Mouse (Mus musculus): ENCODE measurements around the gene Hoxb6.

Hoxb6 gene

GRCm38 (mm10) chr11:96336597-96336996, 44.3 kb downstream of the Hoxb6 start:
- no peak for DNase-seq (ENCODE audit: low spot score)

DNA sequence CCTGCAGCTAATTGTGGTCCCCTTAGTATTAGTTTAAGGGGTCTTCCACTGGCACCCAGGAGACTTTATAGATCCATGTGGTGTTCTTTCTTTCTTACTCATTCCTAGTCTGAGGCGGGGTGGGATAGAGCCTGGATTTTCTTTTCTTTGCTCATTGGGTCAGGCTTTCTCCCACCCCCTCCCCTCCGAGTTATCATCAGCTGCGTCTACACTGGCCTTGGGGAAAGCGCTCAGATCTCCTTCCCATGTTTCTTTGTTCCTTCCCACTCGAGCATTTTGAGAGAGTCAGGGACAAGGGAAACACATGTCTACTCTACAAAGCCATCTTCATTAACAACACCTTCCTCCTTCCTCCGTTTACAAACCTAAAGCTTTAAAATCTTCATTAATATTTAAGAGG, 44.8 kb downstream of the Hoxb6 start:
- no peak for DNase-seq (ENCODE audit: low spot score)

DNA sequence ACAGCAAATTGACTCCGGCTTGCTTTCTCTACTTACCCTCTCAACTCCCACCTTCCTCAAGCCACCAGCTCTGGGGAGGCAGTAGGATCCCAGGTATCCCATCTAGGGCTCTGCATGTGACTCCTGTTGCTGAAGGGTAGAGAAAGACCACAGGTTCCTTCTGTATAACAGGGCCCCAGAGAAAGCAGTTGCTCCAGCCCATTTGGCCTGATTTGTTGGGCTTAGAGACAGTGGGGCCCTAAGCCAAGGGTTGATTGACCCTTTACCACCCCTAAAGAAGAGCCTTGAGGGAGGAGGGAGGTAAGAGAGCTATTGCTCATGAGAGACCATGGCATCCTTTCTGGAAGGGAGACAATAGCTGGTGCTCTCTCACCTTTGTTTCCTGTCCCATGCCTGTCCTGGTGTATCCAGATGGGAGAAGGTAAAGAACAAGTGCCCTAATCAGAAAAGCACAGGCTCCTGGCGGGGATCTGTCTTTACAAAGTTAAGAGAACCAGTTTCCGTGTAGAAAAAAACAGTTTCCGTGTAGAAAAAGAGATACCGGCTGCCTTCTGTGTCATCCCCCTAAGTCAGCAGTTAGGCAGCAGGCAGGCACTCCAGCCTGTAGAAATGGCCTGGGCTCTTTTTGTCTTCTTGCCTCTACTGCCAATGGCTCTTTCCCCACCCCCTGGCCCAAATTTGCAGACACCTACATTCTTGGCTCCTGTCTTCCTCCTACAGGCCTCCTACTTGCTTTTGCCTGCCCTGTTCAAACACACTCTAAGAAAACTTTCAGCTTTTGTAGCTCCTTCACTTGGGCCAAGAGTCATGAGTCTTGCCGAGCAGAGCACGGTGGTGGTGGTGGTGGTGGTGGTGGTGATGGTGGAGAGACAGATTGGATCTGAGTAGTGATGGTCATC, 46.9 kb downstream of the Hoxb6 start:
- DNase-seq (ENCODE audit: low spot score), result no peak

- DNase-seq (ENCODE audit: low spot score), result peak; percentile 91
Observed at GRCm38 (mm10) chr11:96340698-96341365, 48.6 kb downstream of the Hoxb6 start.

DNA sequence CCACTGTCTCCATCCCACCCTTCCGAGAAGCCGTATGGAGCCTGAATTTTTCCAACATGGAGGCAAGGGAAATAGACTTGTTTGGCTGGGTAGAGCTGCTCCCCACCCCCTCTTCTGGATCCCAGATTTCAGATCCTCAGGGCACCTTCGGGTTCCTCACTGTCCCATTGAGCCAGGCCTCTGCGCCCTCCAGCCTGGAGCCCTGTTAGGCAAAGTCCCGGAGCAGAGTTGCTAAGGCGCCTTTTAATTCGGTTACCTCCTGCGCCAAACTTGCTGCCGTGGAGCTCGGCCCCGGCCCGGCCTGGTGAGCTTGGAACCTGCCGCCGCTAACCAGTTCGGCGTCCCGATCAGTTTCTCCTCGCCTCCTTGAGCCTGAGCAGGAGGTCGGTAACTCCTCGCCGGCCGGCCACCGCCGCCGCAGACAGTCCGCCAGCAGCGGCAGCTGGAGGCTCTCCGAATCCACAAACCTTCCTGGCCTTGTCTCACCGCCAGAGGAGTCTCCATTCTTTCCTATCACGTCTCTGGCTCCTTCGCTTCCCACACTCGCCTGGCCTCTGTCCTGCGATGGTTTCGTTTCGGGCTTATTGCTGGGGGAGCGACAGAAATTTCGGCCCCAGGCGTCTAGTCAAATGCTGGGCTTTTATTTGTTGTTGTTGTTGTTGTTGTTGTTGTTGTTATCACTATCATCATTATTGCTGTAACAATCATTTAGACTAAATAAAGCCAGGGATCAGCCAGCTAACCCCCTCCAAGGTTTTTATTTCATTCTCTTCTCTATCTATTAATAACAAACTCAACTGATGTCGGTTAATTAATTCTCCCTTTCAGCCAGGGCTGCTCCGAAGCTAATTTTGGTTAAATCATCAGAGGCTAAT, 49.7 kb downstream of the Hoxb6 start:
- DNase-seq (ENCODE audit: low spot score), result no peak

GRCm38 (mm10) chr11:96342576-96342930, 50.3 kb downstream of the Hoxb6 start:
- no peak for DNase-seq (ENCODE audit: low spot score)

- no peak for DNase-seq (ENCODE audit: low spot score)
Observed at GRCm38 (mm10) chr11:96343206-96343745, 51.0 kb downstream of the Hoxb6 start.

DNA sequence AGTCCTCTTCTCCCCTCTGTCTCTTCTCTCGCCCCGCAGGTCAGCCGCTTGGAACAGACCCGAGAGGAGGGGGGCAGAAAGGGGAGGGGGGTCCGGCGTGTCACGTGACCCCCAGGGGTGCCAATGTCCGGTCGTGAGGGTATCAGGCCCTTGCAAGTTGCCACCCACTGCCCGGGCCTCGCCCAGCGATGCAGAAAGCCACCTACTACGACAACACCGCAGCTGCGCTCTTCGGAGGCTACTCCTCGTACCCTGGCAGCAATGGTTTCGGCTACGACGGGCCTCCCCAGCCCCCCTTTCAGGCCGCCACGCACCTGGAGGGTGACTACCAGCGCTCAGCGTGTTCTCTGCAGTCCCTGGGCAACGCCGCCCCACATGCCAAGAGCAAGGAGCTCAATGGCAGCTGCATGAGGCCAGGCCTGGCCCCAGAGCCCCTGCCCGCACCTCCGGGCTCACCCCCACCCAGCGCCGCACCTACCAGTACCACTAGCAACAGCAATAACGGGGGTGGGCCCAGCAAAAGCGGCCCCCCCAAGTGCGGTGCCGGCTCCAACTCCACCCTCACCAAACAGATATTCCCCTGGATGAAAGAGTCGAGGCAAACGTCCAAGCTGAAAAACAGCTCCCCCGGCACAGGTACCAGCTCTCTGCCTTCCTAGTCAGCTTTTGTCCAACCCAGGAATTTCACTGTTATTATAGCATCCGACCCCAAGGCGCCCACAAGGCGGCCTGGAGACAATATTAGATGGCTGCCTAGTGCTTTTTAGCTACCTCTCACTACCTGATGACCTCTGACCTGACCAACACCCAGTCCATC, 52.0 kb downstream of the Hoxb6 start:
- DNase-seq (ENCODE audit: low spot score), result no peak

DNA sequence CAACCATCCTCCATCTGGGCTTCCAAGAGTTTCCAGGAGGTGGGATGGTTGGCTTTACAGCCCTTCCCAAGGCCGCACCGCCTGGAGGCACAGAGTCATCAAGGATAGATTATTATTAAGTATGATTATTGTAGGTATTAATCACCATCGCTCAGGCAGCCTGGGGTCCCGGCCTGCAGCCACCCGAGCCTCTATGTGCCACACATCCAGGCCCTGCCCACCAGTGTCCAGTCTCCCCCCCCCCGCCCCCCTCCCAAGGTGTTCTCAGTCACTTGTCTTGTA, 52.5 kb downstream of the Hoxb6 start:
- DNase-seq (ENCODE audit: low spot score), result no peak

DNA sequence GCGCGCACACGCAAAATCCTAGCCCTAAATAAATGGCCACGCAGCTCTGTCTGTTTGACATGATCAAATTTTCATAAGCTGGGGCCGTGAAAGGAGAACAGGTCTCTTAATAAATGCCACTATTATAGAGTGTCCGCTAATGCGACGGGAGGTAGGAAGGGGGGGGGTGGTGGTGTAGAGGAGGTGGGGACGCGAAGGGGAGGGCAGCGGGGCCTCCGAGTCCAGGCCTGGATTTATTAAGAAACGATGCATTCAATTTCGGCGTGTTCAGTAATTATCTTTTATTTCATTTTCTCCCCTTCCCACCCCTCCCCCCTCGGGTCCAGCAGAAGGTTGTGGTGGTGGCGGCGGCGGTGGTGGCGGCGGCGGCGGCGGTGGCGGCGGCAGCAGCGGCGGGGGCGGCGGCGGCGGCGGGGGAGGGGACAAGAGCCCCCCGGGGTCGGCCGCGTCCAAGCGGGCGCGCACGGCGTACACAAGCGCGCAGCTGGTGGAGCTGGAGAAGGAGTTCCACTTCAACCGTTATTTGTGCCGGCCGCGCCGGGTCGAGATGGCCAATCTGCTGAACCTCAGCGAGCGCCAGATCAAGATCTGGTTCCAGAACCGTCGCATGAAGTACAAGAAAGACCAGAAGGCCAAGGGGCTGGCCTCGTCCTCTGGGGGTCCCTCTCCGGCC, 53.1 kb downstream of the Hoxb6 start:
- DNase-seq (ENCODE audit: low spot score), result no peak

DNA sequence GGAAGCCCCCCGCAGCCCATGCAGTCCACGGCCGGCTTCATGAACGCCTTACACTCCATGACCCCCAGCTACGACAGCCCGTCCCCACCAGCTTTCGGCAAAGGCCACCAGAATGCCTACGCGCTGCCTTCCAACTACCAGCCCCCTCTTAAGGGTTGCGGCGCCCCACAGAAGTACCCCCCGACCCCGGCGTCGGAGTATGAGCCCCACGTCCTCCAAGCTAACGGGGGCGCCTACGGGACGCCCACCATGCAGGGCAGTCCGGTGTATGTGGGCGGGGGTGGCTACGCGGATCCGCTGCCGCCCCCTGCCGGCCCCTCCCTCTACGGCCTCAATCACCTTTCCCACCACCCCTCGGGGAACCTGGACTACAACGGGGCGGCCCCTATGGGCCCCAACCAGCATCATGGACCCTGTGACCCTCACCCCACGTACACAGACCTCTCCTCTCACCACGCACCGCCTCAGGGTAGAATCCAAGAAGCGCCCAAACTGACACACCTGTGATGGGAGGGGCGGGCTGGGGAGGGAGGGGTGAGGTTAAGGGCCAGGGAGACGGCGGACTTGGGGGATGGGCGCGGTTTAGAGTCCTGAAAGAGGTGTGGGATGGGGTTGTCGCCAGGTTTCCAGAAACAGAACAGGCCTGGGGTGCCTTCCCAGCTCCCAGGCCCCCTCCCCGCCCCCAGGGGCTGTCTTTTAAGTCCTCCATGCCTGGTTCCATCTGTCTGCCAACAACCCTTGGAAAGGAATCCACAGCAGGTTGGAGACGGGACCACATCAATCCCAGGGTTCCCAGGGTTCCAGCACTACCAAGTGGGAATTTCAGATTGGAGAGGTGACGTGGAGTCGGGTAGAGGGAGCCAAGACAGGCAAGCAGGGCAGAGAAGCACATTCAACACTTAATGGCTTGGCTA, 53.9 kb downstream of the Hoxb6 start:
- peak; percentile 63 for DNase-seq (ENCODE audit: low spot score)

- peak; percentile 63 for DNase-seq (ENCODE audit: low spot score)
Observed at GRCm38 (mm10) chr11:96346916-96347520, 54.7 kb downstream of the Hoxb6 start.

- peak; percentile 53 for DNase-seq (ENCODE audit: low spot score)
Observed at GRCm38 (mm10) chr11:96347717-96348116, 55.4 kb downstream of the Hoxb6 start.

DNA sequence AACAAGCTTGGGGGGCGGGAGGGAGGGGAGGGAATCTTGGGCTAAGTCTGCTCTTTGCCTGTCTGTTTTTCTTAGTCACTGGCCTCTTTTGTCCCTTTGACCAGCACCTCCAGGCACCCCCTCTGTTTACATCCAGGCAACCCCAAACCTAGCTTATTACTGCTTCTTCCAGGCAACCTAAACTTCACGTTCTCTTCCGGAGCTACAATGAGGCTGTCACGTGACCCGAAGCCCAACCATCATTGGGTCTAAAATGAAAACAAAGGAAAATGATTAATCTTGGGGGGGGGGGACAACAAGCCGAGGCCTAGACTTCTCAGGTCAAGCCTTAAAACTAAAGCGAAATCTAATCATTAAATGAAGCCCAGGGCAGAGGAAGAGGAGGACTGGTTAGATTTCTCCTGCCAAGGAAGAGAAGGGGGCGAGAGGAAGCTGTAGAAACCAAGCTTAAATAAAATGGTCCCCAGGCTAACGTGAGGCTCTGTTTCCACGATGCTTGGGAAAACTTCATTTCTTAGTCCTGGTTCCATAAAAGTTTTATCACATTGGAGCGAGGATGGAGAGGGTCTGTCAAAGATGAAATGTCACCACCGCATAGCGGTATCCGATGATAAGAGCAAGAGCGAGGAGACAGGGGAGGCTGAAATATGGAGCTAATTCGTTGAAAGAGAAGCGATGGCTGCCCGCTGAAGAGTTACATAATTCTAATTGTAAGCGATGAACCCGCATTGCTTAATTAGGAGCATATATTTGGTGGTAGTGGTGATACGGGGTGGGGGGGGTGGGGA, 56.1 kb downstream of the Hoxb6 start:
- peak; percentile 82 for DNase-seq (ENCODE audit: low spot score)

- no peak for DNase-seq (ENCODE audit: low spot score)
Observed at GRCm38 (mm10) chr11:96348988-96349387, 56.7 kb downstream of the Hoxb6 start.

- DNase-seq (ENCODE audit: low spot score), result peak; percentile 86
Observed at GRCm38 (mm10) chr11:96349491-96350340, 57.4 kb downstream of the Hoxb6 start.

- DNase-seq (ENCODE audit: low spot score), result no peak
Observed at GRCm38 (mm10) chr11:96350341-96350624, 58.0 kb downstream of the Hoxb6 start, which contains the start of gene Hoxb2. Hoxb2 (plus strand) TSS chr11:96350525.

DNA sequence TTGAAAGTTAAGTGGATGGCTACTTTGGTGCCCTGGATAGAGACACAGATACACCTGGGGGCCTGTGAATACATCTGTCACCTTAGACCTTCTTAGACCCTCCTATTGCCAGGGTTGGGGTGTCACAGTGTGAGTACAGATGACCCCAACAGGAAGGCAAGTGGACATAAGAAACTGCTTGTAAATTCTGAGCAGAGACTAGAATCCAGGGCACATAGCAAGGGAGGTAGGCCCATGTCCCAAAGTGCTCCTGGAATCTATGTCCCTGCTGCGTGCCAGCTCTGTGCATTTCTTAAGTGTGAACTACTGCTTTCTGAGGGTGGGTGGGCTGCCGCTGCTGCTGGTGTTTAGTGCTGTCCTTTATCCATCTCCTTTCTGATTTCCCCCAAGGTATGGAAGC, 58.5 kb downstream of the Hoxb6 start:
- DNase-seq (ENCODE audit: low spot score), result peak; percentile 63
